Mouse (Mus musculus) hindbrain, embryonic 14.5 days (tissue): ENCODE measurements at regions not wholly inside any gene's neighbourhood (a gene's known extent, or its start where the extent isn't known, plus 50 kb on each side); places are given as distances from the start of the nearest gene placed in this dataset.

Experiments
- ATAC-seq: fragments of 200-750 bp; cut with Nextera tagmentation; 2 replicates; pipeline ENCODE4 v1.8.0; 2017; ENCODE audit warnings: moderate number of reproducible peaks, mild to moderate bottlenecking, moderate TSS enrichment, moderate library complexity; ENCODE audit not compliant: low FRiP score
- DNase-seq: peaks from one replicate; pipeline ENCODE4 v3.0.0-alpha.2; 2015; ENCODE audit warnings: low spot score
- H3K27ac ChIP-seq: fragments of 300-500 bp; sonication (generic); 2 replicates; pipeline ENCODE4 v1.5.1; 2014; ENCODE audit warnings: mild to moderate bottlenecking, moderate library complexity
- H3K27me3 ChIP-seq: fragments of 300-500 bp; sonication (generic); 2 replicates; pipeline ENCODE4 v1.6.1; 2014; ENCODE audit warnings: mild to moderate bottlenecking, low read length, mixed read lengths; ENCODE audit not compliant: control insufficient read depth, insufficient read depth
- H3K36me3 ChIP-seq: fragments of 300-500 bp; sonication (generic); replicated peaks from 2 replicates; pipeline ENCODE4 v1.6.1; 2014; ENCODE audit not compliant: control insufficient read depth, insufficient read depth
- H3K4me1 ChIP-seq: fragments of 300-500 bp; sonication (generic); replicated peaks from 2 replicates; pipeline ENCODE4 v1.6.1; 2014; ENCODE audit warnings: antibody characterized with exemption, low read length, mixed read lengths; ENCODE audit not compliant: control insufficient read depth, insufficient read depth
- H3K4me2 ChIP-seq: fragments of 300-500 bp; sonication (generic); replicated peaks from 2 replicates; pipeline ENCODE4 v1.6.1; 2014; ENCODE audit warnings: mild to moderate bottlenecking, moderate library complexity
- H3K4me3 ChIP-seq: fragments of 300-500 bp; sonication (generic); replicated peaks from 2 replicates; pipeline ENCODE4 v1.5.1; 2014; ENCODE audit warnings: mild to moderate bottlenecking, low read length
- H3K9ac ChIP-seq: fragments of 300-500 bp; sonication (generic); 2 replicates; pipeline ENCODE4 v1.6.1; 2014
- H3K9me3 ChIP-seq: fragments of 300-500 bp; sonication (generic); 2 replicates; pipeline ENCODE4 v1.6.1; 2016; ENCODE audit warnings: low read length; ENCODE audit not compliant: control insufficient read depth
- WGBS: fragments of 180-500 bp; shearing (Covaris S2); extraction: QIAGEN DNeasy Blood & Tissue Kit; methylation state at CpG from one replicate; pipeline ENCODE4 v1.1.7; 2014; 5-methylcytosine and 5-hydroxymethylcytosine counted together

DNA sequence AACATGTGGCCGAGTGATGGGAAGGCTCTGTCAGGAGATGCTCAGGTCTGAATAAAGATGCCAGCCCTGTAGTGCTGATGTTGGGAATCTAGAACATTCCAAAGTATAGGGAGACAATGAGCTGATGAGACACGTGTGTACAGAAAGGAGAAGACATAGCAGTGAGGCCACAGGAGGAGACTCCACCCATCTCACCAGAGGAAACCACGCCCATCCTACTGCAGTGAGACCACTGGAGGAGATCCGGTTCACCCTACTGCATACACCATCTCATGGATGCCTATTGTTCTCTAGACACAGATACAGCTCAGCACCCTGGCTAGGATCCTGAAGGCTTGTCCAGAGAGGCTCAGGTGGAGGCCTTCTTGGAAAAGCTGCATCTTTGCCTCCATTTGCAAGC lies 120.6 kb upstream of the Runx1 start:
- WGBS, result 81% methylated on average over 4 of the region's 4 CpGs
- DNase-seq, result no peak

DNA sequence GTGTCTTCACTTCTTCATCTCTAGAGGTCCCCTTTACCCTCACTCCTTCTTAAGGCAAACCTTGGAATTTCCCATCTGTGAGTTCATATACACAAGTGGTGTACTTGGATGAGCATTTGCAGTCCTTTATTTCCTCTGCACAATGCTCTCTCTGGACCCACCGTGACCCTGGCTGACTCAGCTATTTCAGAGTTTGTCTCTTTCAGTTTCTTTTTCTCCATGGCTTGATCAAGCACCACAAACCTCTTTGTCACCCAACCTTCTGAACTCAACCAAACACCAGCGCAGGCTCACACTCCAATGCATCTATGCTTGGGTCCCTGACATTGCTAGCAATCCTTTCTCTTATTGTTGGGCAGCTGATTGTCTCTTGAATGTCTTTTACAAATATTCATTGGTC lies 118.0 kb upstream of the Runx1 start:
- Histone ChIP-seq H3K9ac (no peak overlapping the region), H3K27ac (no peak overlapping the region), H3K36me3 (no peaks in the 10 kb centered on the region), H3K4me3 (no peak overlapping the region), H3K9me3 (no peaks in the 10 kb centered on the region), H3K27me3 (no peaks in the 10 kb centered on the region), H3K4me1 (no peaks in the 10 kb centered on the region), H3K4me2 (no peak overlapping the region)
- DNase-seq (no peak), ATAC-seq (no peak)
- 60% methylated on average over 2 of the region's 2 CpGs for WGBS

More for the DNA sequence above, 120.6 kb upstream of the Runx1 start:
- H3K4me1 ChIP-seq, result no peaks in the 10 kb centered on the region
- ATAC-seq, result no peak
- H3K4me2 ChIP-seq, result no peak overlapping the region
- H3K27me3 ChIP-seq, result no peaks in the 10 kb centered on the region
- no peak overlapping the region for H3K9ac ChIP-seq
- H3K27ac ChIP-seq, result no peak overlapping the region
- H3K9me3 ChIP-seq, result no peaks in the 10 kb centered on the region
- no peak overlapping the region for H3K4me3 ChIP-seq
- no peaks in the 10 kb centered on the region for H3K36me3 ChIP-seq

DNA sequence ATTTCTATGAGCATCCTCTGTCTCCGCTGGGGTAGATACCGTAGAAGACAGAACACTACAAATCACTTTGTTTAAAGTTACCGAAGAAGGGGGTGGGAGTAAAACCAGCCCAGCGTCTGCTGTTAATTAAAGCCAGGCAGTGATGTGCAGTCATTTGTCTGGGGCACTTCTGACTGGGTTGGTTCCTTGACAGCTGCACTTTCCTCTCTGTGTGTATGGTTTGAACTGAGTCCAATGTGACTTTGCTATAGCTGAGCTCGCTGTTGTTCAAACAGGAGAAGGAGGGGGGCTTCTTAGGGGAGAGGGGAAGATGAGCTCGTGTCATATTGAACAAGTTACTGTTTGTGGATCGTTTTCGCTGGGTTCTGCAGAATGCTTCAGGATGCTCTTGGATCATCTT lies 113.7 kb upstream of the Runx1 start:
- DNase-seq, result peak; percentile 32
- 56% methylated on average over 8 of the region's 8 CpGs for WGBS
- H3K4me2 ChIP-seq, result no peak overlapping the region

DNA sequence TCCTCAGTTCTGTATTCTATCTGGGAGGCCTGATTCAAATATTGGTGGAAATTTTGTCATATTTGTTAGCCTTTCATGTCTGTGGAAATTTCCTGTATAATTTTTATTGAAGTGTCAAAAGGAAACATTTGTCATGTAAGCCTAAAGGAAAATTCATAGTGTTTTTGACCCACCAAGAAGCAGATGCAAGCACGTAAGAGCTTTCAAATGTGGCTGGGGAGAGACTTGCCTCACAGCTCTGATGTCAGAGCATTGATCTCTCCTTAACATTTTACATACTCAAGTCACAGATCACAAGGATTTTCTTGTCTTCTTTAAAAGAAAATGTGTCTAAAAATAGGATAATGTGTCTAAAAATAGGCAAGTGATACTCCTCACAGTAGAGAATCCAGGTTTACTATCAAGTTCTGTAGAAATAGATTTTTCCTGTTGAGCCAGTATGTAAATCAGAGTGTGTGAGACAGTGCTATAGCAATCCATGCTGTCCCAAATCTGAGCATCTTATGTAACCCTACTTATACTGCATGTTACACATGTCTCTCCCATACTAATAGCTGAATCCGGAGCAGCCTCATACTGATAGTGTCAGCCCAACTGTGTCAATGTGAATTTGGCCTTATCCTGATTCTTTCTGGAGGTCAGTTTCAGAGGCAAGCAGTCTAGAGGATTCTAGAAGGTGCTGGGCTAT lies 110.0 kb upstream of the Runx1 start:
- Histone ChIP-seq H3K27me3 (no peaks in the 10 kb centered on the region), H3K4me3 (no peak overlapping the region), H3K4me1 (no peaks in the 10 kb centered on the region), H3K27ac (no peak overlapping the region), H3K36me3 (no peaks in the 10 kb centered on the region), H3K9ac (no peak overlapping the region), H3K9me3 (no peaks in the 10 kb centered on the region), H3K4me2 (no peak overlapping the region)
- ATAC-seq (no peak), DNase-seq (no peak)
- 88% methylated on average over 2 of the region's 2 CpGs for WGBS

More for the DNA sequence above, 113.7 kb upstream of the Runx1 start:
- Histone ChIP-seq H3K27me3 (no peaks in the 10 kb centered on the region), H3K36me3 (no peaks in the 10 kb centered on the region), H3K27ac (no peak overlapping the region), H3K9ac (no peak overlapping the region), H3K4me3 (no peak overlapping the region), H3K9me3 (no peaks in the 10 kb centered on the region), H3K4me1 (no peaks in the 10 kb centered on the region)
- ATAC-seq, result no peak

DNA sequence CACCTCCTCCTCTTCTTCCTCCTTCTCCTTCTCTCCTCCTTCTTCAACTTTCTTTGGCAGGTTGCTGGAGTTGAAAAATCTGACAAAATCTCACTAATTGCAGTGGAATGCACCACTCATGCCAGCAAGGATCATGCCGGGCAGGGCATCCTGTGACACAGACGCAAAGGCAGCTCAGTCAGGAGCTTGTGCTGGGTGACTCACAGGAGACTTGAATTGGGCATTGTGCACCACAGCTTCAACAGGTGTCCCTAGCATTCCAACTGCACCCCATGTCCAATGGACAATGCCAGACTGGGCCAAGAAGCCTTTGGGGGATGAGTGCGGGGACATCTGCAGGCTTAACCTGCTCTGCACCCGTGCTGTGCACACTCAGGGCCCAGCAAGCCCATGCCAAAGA lies 104.2 kb upstream of the Runx1 start:
- no peaks in the 10 kb centered on the region for H3K27me3 ChIP-seq
- DNase-seq, result no peak
- H3K4me3 ChIP-seq, result no peak overlapping the region
- 93% methylated on average over 4 of the region's 4 CpGs for WGBS
- H3K4me2 ChIP-seq, result no peak overlapping the region
- H3K9me3 ChIP-seq, result no peaks in the 10 kb centered on the region
- no peaks in the 10 kb centered on the region for H3K36me3 ChIP-seq
- H3K9ac ChIP-seq, result no peak overlapping the region
- no peaks in the 10 kb centered on the region for H3K4me1 ChIP-seq
- no peak for ATAC-seq
- H3K27ac ChIP-seq, result no peak overlapping the region

DNA sequence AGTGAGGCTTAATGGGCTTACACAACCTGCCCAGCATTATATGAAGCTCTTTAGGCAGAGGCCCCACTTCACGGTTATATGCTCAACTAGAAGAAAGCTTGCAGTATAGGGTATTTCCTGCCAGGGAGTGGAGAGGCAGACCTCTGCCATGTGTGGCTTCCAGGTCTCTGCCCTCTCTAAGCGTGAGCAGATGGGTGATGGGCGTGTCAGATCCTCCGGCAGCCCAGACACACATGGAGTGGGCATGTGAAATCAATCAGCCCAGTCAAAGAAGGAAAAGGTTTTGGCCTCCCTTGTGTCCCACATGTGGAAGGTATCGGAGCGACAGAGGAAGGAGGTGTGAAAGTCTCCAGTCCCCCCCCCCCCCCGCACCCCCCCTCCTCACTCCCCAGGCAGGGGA lies 102.3 kb upstream of the Runx1 start:
- no peak overlapping the region for H3K9ac ChIP-seq
- H3K4me2 ChIP-seq, result no peak overlapping the region
- no peaks in the 10 kb centered on the region for H3K4me1 ChIP-seq
- no peaks in the 10 kb centered on the region for H3K27me3 ChIP-seq
- no peak overlapping the region for H3K4me3 ChIP-seq
- no peaks in the 10 kb centered on the region for H3K36me3 ChIP-seq
- no peaks in the 10 kb centered on the region for H3K9me3 ChIP-seq
- no peak for ATAC-seq
- 53% methylated on average over 7 of the region's 7 CpGs for WGBS
- DNase-seq, result no peak
- H3K27ac ChIP-seq, result no peak overlapping the region

DNA sequence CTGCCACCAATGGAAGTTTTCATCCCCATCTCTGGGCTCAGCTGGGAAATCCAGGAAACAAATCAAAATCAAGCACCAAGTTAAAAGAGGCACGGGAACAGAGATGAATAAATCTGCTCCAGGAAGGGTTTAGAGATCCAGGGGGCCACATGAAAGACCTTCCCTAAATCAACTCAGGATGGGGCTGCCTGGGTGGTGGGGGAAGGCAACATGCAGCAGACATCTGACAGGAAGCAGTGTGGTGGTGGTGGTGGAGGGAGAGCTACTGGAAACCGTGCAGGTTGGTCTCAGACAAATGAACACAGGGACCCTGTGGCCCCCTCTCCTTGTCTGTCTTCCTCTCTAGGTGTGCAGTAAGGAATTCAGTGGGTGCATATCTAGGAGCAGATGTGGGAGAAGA lies 101.7 kb upstream of the Runx1 start:
- no peak for ATAC-seq
- H3K9me3 ChIP-seq, result no peaks in the 10 kb centered on the region
- H3K4me1 ChIP-seq, result no peaks in the 10 kb centered on the region
- H3K4me2 ChIP-seq, result no peak overlapping the region
- no peak overlapping the region for H3K27ac ChIP-seq
- WGBS, result 53% methylated on average over 2 of the region's 2 CpGs
- no peaks in the 10 kb centered on the region for H3K36me3 ChIP-seq
- DNase-seq, result no peak
- no peak overlapping the region for H3K9ac ChIP-seq
- H3K4me3 ChIP-seq, result no peak overlapping the region
- H3K27me3 ChIP-seq, result no peaks in the 10 kb centered on the region

DNA sequence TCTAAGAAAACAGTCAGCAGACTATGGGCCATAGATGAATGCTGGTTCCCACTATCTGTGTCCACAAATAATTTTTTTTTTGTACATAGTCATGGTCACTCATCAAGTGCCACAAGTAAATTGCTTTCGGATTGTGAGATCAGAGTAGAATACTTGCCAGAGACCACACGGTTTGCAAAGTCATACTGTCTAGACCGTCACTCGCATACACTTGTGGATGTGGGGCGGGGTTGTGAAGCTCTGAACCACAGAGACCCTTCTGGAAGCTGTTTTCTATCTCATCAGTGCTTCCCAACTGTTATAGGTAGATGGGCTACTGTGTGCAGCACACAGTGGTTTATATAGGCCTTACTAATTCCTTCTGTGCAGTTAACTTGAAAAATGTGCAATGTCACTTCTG lies 100.9 kb upstream of the Runx1 start:
- ATAC-seq, result no peak

DNA sequence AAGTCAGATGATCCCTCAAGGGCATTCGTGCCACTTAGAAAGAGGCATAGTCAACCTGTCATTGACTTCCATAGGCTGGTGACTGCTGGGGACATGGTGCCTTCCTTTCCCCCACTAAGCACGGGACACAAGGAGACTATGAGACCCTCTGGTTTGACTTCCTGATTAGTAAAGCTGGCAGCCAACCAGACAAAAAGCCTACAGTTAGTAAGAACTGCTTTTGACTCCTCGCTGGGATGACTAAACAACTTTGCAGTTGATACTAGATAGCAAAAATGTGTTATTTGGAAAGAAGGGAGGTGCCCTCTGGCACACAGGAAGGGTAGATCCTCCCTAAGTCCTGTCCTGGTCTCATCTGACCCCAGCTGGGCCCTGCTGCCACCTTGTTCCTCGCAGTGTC lies 95.0 kb upstream of the Runx1 start:
- ATAC-seq, result no peak
- H3K4me1 ChIP-seq, result no peaks in the 10 kb centered on the region
- no peaks in the 10 kb centered on the region for H3K27me3 ChIP-seq
- no peaks in the 10 kb centered on the region for H3K36me3 ChIP-seq
- H3K9ac ChIP-seq, result no peak overlapping the region
- no peak overlapping the region for H3K4me2 ChIP-seq
- WGBS, result 86% methylated on average over 4 of the region's 4 CpGs
- H3K27ac ChIP-seq, result no peak overlapping the region
- no peak for DNase-seq
- H3K9me3 ChIP-seq, result no peaks in the 10 kb centered on the region
- no peak overlapping the region for H3K4me3 ChIP-seq

More for the DNA sequence above, 100.9 kb upstream of the Runx1 start:
- Histone ChIP-seq H3K4me1 (no peaks in the 10 kb centered on the region), H3K9ac (no peak overlapping the region), H3K4me2 (no peak overlapping the region), H3K36me3 (no peaks in the 10 kb centered on the region), H3K27ac (no peak overlapping the region), H3K9me3 (no peaks in the 10 kb centered on the region), H3K4me3 (no peak overlapping the region), H3K27me3 (no peaks in the 10 kb centered on the region)
- DNase-seq, result no peak
- WGBS, result 87% methylated on average over 5 of the region's 5 CpGs

DNA sequence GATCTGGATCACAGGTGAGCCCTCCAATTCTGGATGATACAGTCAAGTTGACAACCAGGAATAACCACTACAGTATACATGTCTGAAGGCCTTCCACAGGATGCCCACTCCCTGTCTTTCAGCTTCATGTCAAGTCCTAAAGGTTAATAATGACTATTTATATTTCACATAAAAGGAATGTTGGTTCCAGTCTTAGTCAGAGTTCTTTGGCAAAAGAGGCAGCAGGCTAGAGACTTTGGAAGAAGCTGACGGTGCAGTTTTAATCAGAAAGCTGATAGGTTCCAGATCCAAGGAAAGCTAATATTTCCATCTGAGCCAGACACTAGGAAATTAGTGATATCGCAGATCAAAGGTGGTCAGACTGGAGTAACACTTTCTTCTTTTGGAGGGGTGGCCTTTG lies 91.4 kb upstream of the Runx1 start:
- Histone ChIP-seq H3K4me2 (no peak overlapping the region), H3K4me1 (no peaks in the 10 kb centered on the region), H3K9me3 (no peaks in the 10 kb centered on the region), H3K36me3 (no peaks in the 10 kb centered on the region), H3K27ac (no peak overlapping the region), H3K9ac (no peak overlapping the region), H3K27me3 (no peaks in the 10 kb centered on the region), H3K4me3 (no peak overlapping the region)
- ATAC-seq, result no peak
- 89% methylated on average over 2 of the region's 2 CpGs for WGBS
- no peak for DNase-seq
